Mouse (Mus musculus) limb, embryonic 14.5 days (tissue): ENCODE measurements around the gene Ehmt1. TPM values are rescaled to one million over a fixed set of nuclear protein-coding genes. Genes with fewer than 3 reads are reported as not detected.
A peak's percentile ranks its signal among the peaks of the same experiment; 100 is the strongest.

Source experiments
- ATAC-seq: fragments of 200-750 bp; cut with Nextera tagmentation; 2 replicates; pipeline ENCODE4 v1.8.0; 2017; ENCODE audit warnings: low read depth, moderate number of reproducible peaks, moderate TSS enrichment; ENCODE audit not compliant: low FRiP score
- DNase-seq: peaks from one replicate; pipeline ENCODE4 v3.0.0-alpha.2; 2015; ENCODE audit warnings: low spot score
- H3K27ac ChIP-seq: fragments of 300-500 bp; sonication (generic); replicated peaks from 2 replicates; pipeline ENCODE4 v1.5.1; 2014; ENCODE audit warnings: low read depth, mild to moderate bottlenecking, low read length, moderate library complexity, mixed read lengths
- H3K27me3 ChIP-seq: fragments of 300-500 bp; sonication (generic); 2 replicates; pipeline ENCODE4 v1.6.1; 2014; ENCODE audit warnings: low read length, mixed read lengths; ENCODE audit not compliant: control insufficient read depth, insufficient read depth
- H3K36me3 ChIP-seq: fragments of 300-500 bp; sonication (generic); 2 replicates; pipeline ENCODE4 v1.6.1; 2014; ENCODE audit warnings: mild to moderate bottlenecking, low read length, moderate library complexity, mixed read lengths; ENCODE audit not compliant: control insufficient read depth, insufficient read depth
- H3K4me1 ChIP-seq: fragments of 300-500 bp; sonication (generic); 2 replicates; pipeline ENCODE4 v1.6.1; 2014; ENCODE audit warnings: antibody characterized with exemption, low read length, mixed read lengths; ENCODE audit not compliant: control insufficient read depth, insufficient read depth
- H3K4me2 ChIP-seq: fragments of 300-500 bp; sonication (generic); replicated peaks from 2 replicates; pipeline ENCODE4 v1.6.1; 2014; ENCODE audit warnings: low read depth, mild to moderate bottlenecking, low read length, moderate library complexity; ENCODE audit not compliant: severe bottlenecking
- H3K4me3 ChIP-seq: fragments of 300-500 bp; sonication (generic); replicated peaks from 2 replicates; pipeline ENCODE4 v1.5.1; 2014; ENCODE audit warnings: low read length
- H3K9ac ChIP-seq: fragments of 300-500 bp; sonication (generic); 2 replicates; pipeline ENCODE4 v1.6.1; 2014; ENCODE audit warnings: mild to moderate bottlenecking, low read depth, low read length, moderate library complexity; ENCODE audit not compliant: severe bottlenecking
- H3K9me3 ChIP-seq: fragments of 300-500 bp; sonication (generic); 2 replicates; pipeline ENCODE4 v1.6.1; 2016; ENCODE audit warnings: low read length; ENCODE audit not compliant: control insufficient read depth
- POLR2A ChIP-seq: fragments of 200-500 bp; IDR thresholded peaks from 2 replicates; pipeline ENCODE4 v1.8.0; 2012; ENCODE audit warnings: inconsistent platforms, mild to moderate bottlenecking, moderate library complexity, borderline replicate concordance; ENCODE audit not compliant: insufficient read depth, insufficient read length; ENCODE audit errors: extremely low read depth
- WGBS: fragments of 180-500 bp; shearing (Covaris S2); extraction: QIAGEN DNeasy Blood & Tissue Kit; methylation state at CpG from one replicate; pipeline ENCODE4 v1.1.7; 2014; 5-methylcytosine and 5-hydroxymethylcytosine counted together
- polyA plus RNA-seq, 2 experiments: library from polyadenylated mRNA; depleted of rRNA in 1 of 2; stranded (reverse) in 1 of 2; unstranded in 1 of 2; fragments of >200 nt; fragmentation: Nextera tagmentation in 1 of 2; extraction: Ambion mirVana in 1 of 2; gene quantifications; 2 replicates each; pipeline versions ENCODE4 v1.2.1 to v1.2.3; 2012 to 2014

Ehmt1 gene
- polyA plus RNA-seq, 2 experiments = 74.6 to 98.3 TPM

GRCm38 (mm10) chr2:24888895-24889294 is 30.5 kb downstream of the Ehmt1 start:
- peaks cover 27% of the 10 kb centered on the region for H3K36me3 ChIP-seq
- no peak overlapping the region for H3K4me2 ChIP-seq
- no peaks in the 10 kb centered on the region for H3K4me1 ChIP-seq
- H3K4me3 ChIP-seq = no peak overlapping the region
- no peak overlapping the region for H3K27ac ChIP-seq
- no peaks in the 10 kb centered on the region for H3K9me3 ChIP-seq
- no peak for DNase-seq
- no peak overlapping the region for H3K9ac ChIP-seq
- no peaks in the 10 kb centered on the region for H3K27me3 ChIP-seq
- no peak for TF ChIP-seq POLR2A
- ATAC-seq = no peak
- WGBS = 81% methylated on average over 5 of the region's 5 CpGs

GRCm38 (mm10) chr2:24880686-24881085 is 38.7 kb downstream of the Ehmt1 start:
- 92% methylated on average over 2 of the region's 2 CpGs for WGBS
- Histone ChIP-seq H3K9me3 (no peaks in the 10 kb centered on the region), H3K4me3 (no peak overlapping the region), H3K36me3 (peaks cover 61% of the 10 kb centered on the region), H3K4me2 (no peak overlapping the region), H3K27me3 (no peaks in the 10 kb centered on the region), H3K9ac (no peak overlapping the region), H3K4me1 (no peaks in the 10 kb centered on the region), H3K27ac (no peak overlapping the region)
- no peak for TF ChIP-seq POLR2A
- no peak for DNase-seq
- ATAC-seq = no peak

- no peak overlapping the region for H3K27ac ChIP-seq
- ATAC-seq (no peak), DNase-seq (no peak)
- no peaks in the 10 kb centered on the region for H3K4me1 ChIP-seq
- peaks cover 52% of the 10 kb centered on the region for H3K36me3 ChIP-seq
- no peak overlapping the region for H3K4me3 ChIP-seq
- WGBS = 97% methylated on average over 1 of the region's 1 CpGs
- no peak overlapping the region for H3K4me2 ChIP-seq
- no peak overlapping the region for H3K9ac ChIP-seq
- no peaks in the 10 kb centered on the region for H3K9me3 ChIP-seq
- no peak for TF ChIP-seq POLR2A
- H3K27me3 ChIP-seq = no peaks in the 10 kb centered on the region
These were observed 48.5 kb downstream of the Ehmt1 start for GRCm38 (mm10) chr2:24870952-24871351.

- Histone ChIP-seq H3K9me3 (no peaks in the 10 kb centered on the region), H3K4me3 (no peak overlapping the region), H3K4me2 (no peak overlapping the region), H3K9ac (no peak overlapping the region), H3K27me3 (no peaks in the 10 kb centered on the region), H3K4me1 (no peaks in the 10 kb centered on the region), H3K27ac (no peak overlapping the region), H3K36me3 (peaks cover 63% of the 10 kb centered on the region)
- no peak for TF ChIP-seq POLR2A
- DNase-seq (no peak), ATAC-seq (no peak)
- WGBS = 87% methylated on average over 8 of the region's 8 CpGs
These were observed 56.4 kb downstream of the Ehmt1 start for GRCm38 (mm10) chr2:24863010-24863409.

- no peak overlapping the region for H3K27ac ChIP-seq
- no peak overlapping the region for H3K9ac ChIP-seq
- no peak for TF ChIP-seq POLR2A
- ATAC-seq = no peak
- peak; percentile 31 for DNase-seq
- no peak overlapping the region for H3K4me2 ChIP-seq
- H3K36me3 ChIP-seq = peaks cover 75% of the 10 kb centered on the region
- 78% methylated on average over 5 of the region's 5 CpGs for WGBS
- H3K4me3 ChIP-seq = no peak overlapping the region
- H3K27me3 ChIP-seq = no peaks in the 10 kb centered on the region
- no peaks in the 10 kb centered on the region for H3K4me1 ChIP-seq
- no peaks in the 10 kb centered on the region for H3K9me3 ChIP-seq
These were observed 67.0 kb downstream of the Ehmt1 start for GRCm38 (mm10) chr2:24852408-24852807.

GRCm38 (mm10) chr2:24846557-24846956 is 72.9 kb downstream of the Ehmt1 start:
- Histone ChIP-seq H3K27ac (no peak overlapping the region), H3K4me1 (no peaks in the 10 kb centered on the region), H3K9me3 (no peaks in the 10 kb centered on the region), H3K36me3 (peaks cover 76% of the 10 kb centered on the region), H3K4me3 (no peak overlapping the region), H3K9ac (no peak overlapping the region), H3K4me2 (no peak overlapping the region), H3K27me3 (no peaks in the 10 kb centered on the region)
- WGBS = 86% methylated on average over 1 of the region's 1 CpGs
- ATAC-seq (no peak), DNase-seq (no peak)
- no peak for TF ChIP-seq POLR2A
